Mouse (Mus musculus): ENCODE measurements at regions not wholly inside any gene's neighbourhood (a gene's known extent, or its start where the extent isn't known, plus 50 kb on each side); places are given as distances from the start of the nearest gene placed in this dataset.

DNA sequence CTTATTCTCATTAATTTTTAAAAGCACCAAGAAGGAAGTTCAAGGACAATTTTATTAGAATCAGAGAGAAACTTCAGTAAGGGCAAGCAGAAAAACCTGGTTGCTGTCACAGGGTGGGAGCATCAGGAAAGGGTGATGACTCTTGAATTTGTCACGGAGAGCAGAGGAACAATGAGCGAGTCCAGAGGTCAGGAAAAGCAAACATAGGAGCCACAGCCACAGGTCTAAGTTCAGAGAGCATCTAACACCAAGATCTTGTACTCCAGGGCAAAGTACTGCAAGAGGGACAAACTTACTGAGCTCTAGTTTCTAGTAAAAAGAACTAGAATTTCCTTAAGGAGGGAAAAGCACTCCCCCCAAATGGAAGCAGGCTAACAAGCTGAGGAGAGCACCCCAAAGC is 444.2 kb downstream of the Nedd1 start:
- no peak for DNase-seq (ENCODE audit: low read depth, low spot score)
- H3K9ac ChIP-seq (ENCODE audit: control insufficient read depth, low read depth, low read length, poor library complexity, severe bottlenecking) = no peak overlapping the region
- H3K79me2 ChIP-seq (ENCODE audit: control insufficient read depth, insufficient read depth, low read length, poor library complexity) = no peaks in the 10 kb centered on the region
- H3K27me3 ChIP-seq (ENCODE audit: control insufficient read depth in 1 of 2, insufficient read depth in 2 of 2, low read length in 2 of 2) = no peaks in the 10 kb centered on the region
- H3K36me3 ChIP-seq (ENCODE audit: control insufficient read depth in 1 of 2, insufficient read depth in 2 of 2, low read length in 2 of 2) = no peaks in the 10 kb centered on the region
- H3K27ac ChIP-seq (ENCODE audit: control insufficient read depth, low read depth, low read length) = no peak overlapping the region
- H3K9me3 ChIP-seq (replicated peaks; ENCODE audit: insufficient read depth, low read length) = no peaks in the 10 kb centered on the region
- TF ChIP-seq JUND (IDR thresholded peaks at IDR 0.05; ENCODE audit: low read depth, low read length) (no peak), BHLHE40 (IDR thresholded peaks at IDR 0.05; ENCODE audit: borderline replicate concordance, low read depth, low read length) (no peak), MEF2A (IDR thresholded peaks at IDR 0.05; ENCODE audit: extremely low read depth, insufficient replicate concordance, low read depth, low read length, poor library complexity, severe bottlenecking) (no peak), MAZ (IDR thresholded peaks at IDR 0.05; ENCODE audit: low read depth, low read length) (no peak), ETS1 (IDR thresholded peaks at IDR 0.05; ENCODE audit: low read depth, low read length) (no peak), GABPA (IDR thresholded peaks at IDR 0.05; ENCODE audit: low read depth, low read length) (no peak), POLR2AphosphoS5 (IDR thresholded peaks at IDR 0.05; ENCODE audit: borderline replicate concordance, low read depth, low read length) (no peak), KAT2A (conservative IDR thresholded peaks at IDR 0.05; ENCODE audit: low read depth, low read length) (no peak), MXI1 (IDR thresholded peaks at IDR 0.05; ENCODE audit: low read depth, low read length) (no peak), MAX (IDR thresholded peaks at IDR 0.05; ENCODE audit: low read length) (no peak), NRF1 (IDR thresholded peaks at IDR 0.05; ENCODE audit: insufficient read depth, low read depth, low read length, poor library complexity, severe bottlenecking) (no peak), POLR2A (IDR thresholded peaks at IDR 0.05; ENCODE audit: control insufficient read depth in 1 of 2, insufficient read depth in 1 of 2, low read depth in 1 of 2, low read length in 2 of 2, poor library complexity in 1 of 2) (no peak), SIN3A (IDR thresholded peaks at IDR 0.05; ENCODE audit: low read length) (no peak), TAL1 (IDR thresholded peaks at IDR 0.05; ENCODE audit: low read length) (no peak), TBP (IDR thresholded peaks at IDR 0.05; ENCODE audit: low read depth, low read length) (no peak), MYC (IDR thresholded peaks at IDR 0.05; ENCODE audit: low read depth, low read length) (no peak), USF1 (IDR thresholded peaks at IDR 0.05; ENCODE audit: low read depth, low read length) (no peak), SMC3 (IDR thresholded peaks at IDR 0.05; ENCODE audit: low read depth, low read length) (no peak), MYB (IDR thresholded peaks at IDR 0.05; ENCODE audit: low read depth, low read length) (no peak), E2F4 (IDR thresholded peaks at IDR 0.05; ENCODE audit: borderline replicate concordance, low read depth, low read length) (no peak)
- H3K4me3 ChIP-seq (ENCODE audit: control insufficient read depth in 1 of 2, insufficient read depth in 1 of 2, low read depth in 2 of 2, low read length in 2 of 2) = no peak overlapping the region
- H3K4me1 ChIP-seq (ENCODE audit: control insufficient read depth in 1 of 2, insufficient read depth in 2 of 2, low read length in 2 of 2) = no peaks in the 10 kb centered on the region

DNA sequence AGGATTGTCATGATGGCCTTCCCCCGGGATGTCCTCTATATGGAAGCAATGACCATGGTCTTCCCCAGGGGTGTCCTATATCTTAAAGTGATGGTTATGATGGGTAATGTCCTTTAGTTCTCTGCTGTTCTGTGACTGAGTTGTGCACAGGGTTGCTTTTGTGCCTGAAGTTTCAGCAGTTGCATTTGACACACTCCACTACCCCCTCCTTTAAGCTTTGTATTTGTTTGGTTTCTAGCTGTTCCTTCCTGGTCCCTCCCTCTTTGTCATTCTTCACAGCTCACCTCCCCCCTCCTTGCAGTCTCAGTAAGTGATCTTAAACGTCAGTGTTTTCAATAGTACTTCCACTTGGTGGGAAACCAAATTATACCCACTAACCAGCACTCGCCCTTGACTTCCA is 464.4 kb downstream of the Nedd1 start:
- Histone ChIP-seq H3K27me3 (ENCODE audit: control insufficient read depth in 1 of 2, insufficient read depth in 2 of 2, low read length in 2 of 2) (no peaks in the 10 kb centered on the region), H3K27ac (ENCODE audit: control insufficient read depth, low read depth, low read length) (no peak overlapping the region), H3K79me2 (ENCODE audit: control insufficient read depth, insufficient read depth, low read length, poor library complexity) (no peaks in the 10 kb centered on the region), H3K9me3 (replicated peaks; ENCODE audit: insufficient read depth, low read length) (no peaks in the 10 kb centered on the region), H3K4me3 (ENCODE audit: control insufficient read depth in 1 of 2, insufficient read depth in 1 of 2, low read depth in 2 of 2, low read length in 2 of 2) (no peak overlapping the region), H3K4me1 (ENCODE audit: control insufficient read depth in 1 of 2, insufficient read depth in 2 of 2, low read length in 2 of 2) (no peaks in the 10 kb centered on the region), H3K9ac (ENCODE audit: control insufficient read depth, low read depth, low read length, poor library complexity, severe bottlenecking) (no peak overlapping the region), H3K36me3 (ENCODE audit: control insufficient read depth in 1 of 2, insufficient read depth in 2 of 2, low read length in 2 of 2) (no peaks in the 10 kb centered on the region)
- TF ChIP-seq MYC (IDR thresholded peaks at IDR 0.05; ENCODE audit: low read depth, low read length) (no peak), RAD21 (IDR thresholded peaks at IDR 0.05; ENCODE audit: low read depth, low read length) (no peak), CHD2 (IDR thresholded peaks at IDR 0.05; ENCODE audit: low read length) (no peak), CHD1 (IDR thresholded peaks at IDR 0.05; ENCODE audit: low read depth, low read length) (no peak), ETS1 (IDR thresholded peaks at IDR 0.05; ENCODE audit: low read depth, low read length) (no peak), MEF2A (IDR thresholded peaks at IDR 0.05; ENCODE audit: extremely low read depth, insufficient replicate concordance, low read depth, low read length, poor library complexity, severe bottlenecking) (no peak), EP300 (IDR thresholded peaks at IDR 0.05; ENCODE audit: low read depth in 1 of 2, low read length in 2 of 2) (no peak), MYB (IDR thresholded peaks at IDR 0.05; ENCODE audit: low read depth, low read length) (no peak), POLR2A (IDR thresholded peaks at IDR 0.05; ENCODE audit: control insufficient read depth in 1 of 2, insufficient read depth in 1 of 2, low read depth in 1 of 2, low read length in 2 of 2, poor library complexity in 1 of 2) (no peak), POLR2AphosphoS5 (IDR thresholded peaks at IDR 0.05; ENCODE audit: borderline replicate concordance, low read depth, low read length) (no peak), RCOR1 (IDR thresholded peaks at IDR 0.05; ENCODE audit: low read depth, low read length) (no peak), ZMIZ1 (IDR thresholded peaks at IDR 0.05; ENCODE audit: low read depth, low read length) (no peak), ELF1 (IDR thresholded peaks at IDR 0.05; ENCODE audit: low read depth, low read length) (no peak), UBTF (IDR thresholded peaks at IDR 0.05; ENCODE audit: borderline replicate concordance, insufficient read depth, low read depth, low read length) (no peak), MAX (IDR thresholded peaks at IDR 0.05; ENCODE audit: low read length) (no peak), USF2 (IDR thresholded peaks at IDR 0.05; ENCODE audit: borderline replicate concordance in 1 of 2, insufficient read depth in 1 of 2, low read depth in 1 of 2, low read length in 2 of 2) (no peak), USF1 (IDR thresholded peaks at IDR 0.05; ENCODE audit: low read depth, low read length) (no peak), TBP (IDR thresholded peaks at IDR 0.05; ENCODE audit: low read depth, low read length) (no peak), KAT2A (conservative IDR thresholded peaks at IDR 0.05; ENCODE audit: low read depth, low read length) (no peak)
- DNase-seq (ENCODE audit: low read depth, low spot score) = no peak

All from MEL (cell line).